Mouse (Mus musculus) cerebral cortex, adult 2 months (tissue): ENCODE results near the gene Zscan4f.

Experiments
- WGBS: fragments of 180-500 bp; shearing (Covaris S2); methylation state at CpG from one replicate; pipeline ENCODE4 v1.1.7; 2018; 5-methylcytosine and 5-hydroxymethylcytosine counted together

The Zscan4f gene

GRCm38 (mm10) chr7:11397615-11398014, at the start of gene Zscan4f:
TSS of gene Zscan4f (plus strand) at chr7:11397915.
- 94% methylated on average over 3 of the region's 3 CpGs for WGBS
